Mouse (Mus musculus) lung, adult 2 months (tissue): ENCODE measurements at regions not wholly inside any gene's neighbourhood (a gene's known extent, or its start where the extent isn't known, plus 50 kb on each side); places are given as distances from the start of the nearest gene placed in this dataset.
"Not testable (repeated sequence)": the region's sequence is repeated elsewhere in the genome, so short reads cannot be mapped to it uniquely, and the experiment has no call there.

Experiments used
- CTCF ChIP-seq: fragments of 200-500 bp; IDR thresholded peaks from 2 replicates; pipeline ENCODE4 v1.5.1; 2011; ENCODE audit warnings: mild to moderate bottlenecking, low read length, control low read depth; ENCODE audit not compliant: insufficient read depth
- POLR2A ChIP-seq: fragments of 200-500 bp; IDR thresholded peaks from 2 replicates; pipeline ENCODE4 v1.6.1; 2011; ENCODE audit warnings: low read depth, mild to moderate bottlenecking, control low read depth, low read length, borderline replicate concordance; ENCODE audit errors: extremely low read depth

DNA sequence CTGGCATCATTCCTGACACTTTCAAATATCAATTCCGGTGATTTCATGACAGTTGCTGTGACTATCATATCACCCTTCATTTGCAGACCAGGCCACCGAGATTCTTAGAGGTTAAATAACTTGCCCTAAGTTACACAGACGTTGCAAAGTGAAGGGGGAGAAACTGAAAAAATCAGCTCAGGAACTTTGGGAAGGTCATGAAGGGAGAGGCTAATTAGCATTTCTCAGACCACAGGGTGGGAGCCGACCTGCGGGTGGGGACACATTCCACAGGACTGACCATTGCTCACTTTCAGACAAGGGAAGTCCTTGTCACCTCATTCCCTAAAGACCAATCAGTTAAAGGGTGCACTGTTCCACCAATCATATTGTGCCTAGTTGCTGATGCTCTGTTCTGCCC, 242.1 kb downstream of the 1810013L24Rik start:
- TF ChIP-seq CTCF, POLR2A: not testable (repeated sequence)
